Mouse (Mus musculus) MEL (cell line): ENCODE results near the gene Rps24. TPM values are rescaled to one million over a fixed set of nuclear protein-coding genes. Genes with fewer than 3 reads are reported as not detected.

Source experiments
- DNase-seq: peaks from one replicate; pipeline ENCODE4 v3.0.0; 2011; ENCODE audit warnings: low read depth, low spot score
- H3K27ac ChIP-seq: 2 replicates; pipeline ENCODE4 v1.5.1; 2012; ENCODE audit warnings: low read depth, mild to moderate bottlenecking, control low read depth, low read length, moderate library complexity; ENCODE audit not compliant: control insufficient read depth
- H3K27me3 ChIP-seq, 2 experiments: fragments of 150-350 bp in 1 of 2; sonication (generic) in 1 of 2; 2 replicates each; pipeline ENCODE4 v1.6.1; 2012; ENCODE audit warnings: low read length in 2 of 2, mild to moderate bottlenecking in 2 of 2, improper control_type of control experiment in 1 of 2, moderate library complexity in 1 of 2; ENCODE audit not compliant: insufficient read depth in 2 of 2, control insufficient read depth in 1 of 2
- H3K36me3 ChIP-seq, 2 experiments: 2 replicates each; pipeline ENCODE4 v1.6.1; 2012 to 2014; ENCODE audit warnings: low read length in 2 of 2, improper control_type of control experiment in 1 of 2, inconsistent platforms in 1 of 2, mild to moderate bottlenecking in 1 of 2; ENCODE audit not compliant: insufficient read depth in 2 of 2, control insufficient read depth in 1 of 2
- H3K4me1 ChIP-seq, 2 experiments: fragments of 150-350 bp in 1 of 2; sonication (generic) in 1 of 2; 2 replicates each; pipeline ENCODE4 v1.6.1; 2012; ENCODE audit warnings: low read length in 2 of 2, improper control_type of control experiment in 1 of 2, mild to moderate bottlenecking in 1 of 2; ENCODE audit not compliant: insufficient read depth in 2 of 2, control insufficient read depth in 1 of 2
- H3K4me3 ChIP-seq, 2 experiments: fragments of 150-350 bp in 1 of 2; sonication (generic) in 1 of 2; 2 replicates each; pipeline ENCODE4 v1.5.1; 2012; ENCODE audit warnings: low read depth in 2 of 2, low read length in 2 of 2, mild to moderate bottlenecking in 2 of 2, moderate library complexity in 2 of 2, control low read depth in 1 of 2, improper control_type of control experiment in 1 of 2; ENCODE audit not compliant: control insufficient read depth in 1 of 2, insufficient read depth in 1 of 2
- H3K79me2 ChIP-seq: 2 replicates; pipeline ENCODE4 v1.6.1; 2012; ENCODE audit warnings: mild to moderate bottlenecking, low read length, moderate library complexity; ENCODE audit not compliant: control insufficient read depth, poor library complexity, insufficient read depth
- H3K9ac ChIP-seq: 2 replicates; pipeline ENCODE4 v1.6.1; 2012; ENCODE audit warnings: low read depth, mild to moderate bottlenecking, control low read depth, low read length, moderate library complexity; ENCODE audit not compliant: control insufficient read depth, poor library complexity, severe bottlenecking
- H3K9me3 ChIP-seq: fragments of 150-350 bp; sonication (generic); replicated peaks from 2 replicates; pipeline ENCODE4 v1.6.1; 2012; ENCODE audit warnings: mild to moderate bottlenecking, low read length, improper control_type of control experiment, moderate library complexity; ENCODE audit not compliant: insufficient read depth
- BHLHE40 ChIP-seq: IDR thresholded peaks from 2 replicates; pipeline ENCODE4 v1.6.1; 2012; ENCODE audit warnings: low read depth, mild to moderate bottlenecking, inconsistent platforms, low read length, improper control_type of control experiment, borderline replicate concordance
- CHD1 ChIP-seq: IDR thresholded peaks from 2 replicates; pipeline ENCODE4 v1.6.1; 2012; ENCODE audit warnings: low read depth, mild to moderate bottlenecking, inconsistent platforms, low read length, improper control_type of control experiment
- CTCF ChIP-seq, 3 experiments: IDR thresholded peaks in 2 of 3; conservative IDR thresholded peaks in 1 of 3; 2 replicates each; pipeline ENCODE4 v1.5.1; 2011 to 2012; ENCODE audit warnings: low read length in 3 of 3, low read depth in 2 of 3, mild to moderate bottlenecking in 2 of 3, improper control_type of control experiment in 1 of 3, inconsistent platforms in 1 of 3, mixed read lengths in 1 of 3, moderate library complexity in 1 of 3; ENCODE audit not compliant: control insufficient read depth in 1 of 3, insufficient read depth in 1 of 3, poor library complexity in 1 of 3, severe bottlenecking in 1 of 3
- ELF1 ChIP-seq: IDR thresholded peaks from 2 replicates; pipeline ENCODE4 v1.6.1; 2014; ENCODE audit warnings: low read depth, mild to moderate bottlenecking, inconsistent platforms, low read length, improper control_type of control experiment, moderate library complexity
- ETS1 ChIP-seq: IDR thresholded peaks from 2 replicates; pipeline ENCODE4 v1.6.1; 2012; ENCODE audit warnings: low read depth, mild to moderate bottlenecking, inconsistent platforms, low read length, improper control_type of control experiment, moderate library complexity
- GATA1 ChIP-seq: IDR thresholded peaks from 2 replicates; pipeline ENCODE4 v1.6.1; 2011; ENCODE audit warnings: low read depth, low read length, improper control_type of control experiment
- HCFC1 ChIP-seq: IDR thresholded peaks from 2 replicates; pipeline ENCODE4 v1.6.1; 2012; ENCODE audit warnings: low read depth, mild to moderate bottlenecking, inconsistent platforms, low read length, improper control_type of control experiment, moderate library complexity
- MAX ChIP-seq: IDR thresholded peaks from 2 replicates; pipeline ENCODE4 v1.6.1; 2011; ENCODE audit warnings: low read length, improper control_type of control experiment
- MEF2A ChIP-seq: IDR thresholded peaks from 2 replicates; pipeline ENCODE4 v1.6.1; 2014; ENCODE audit warnings: low read depth, mild to moderate bottlenecking, inconsistent platforms, low read length, improper control_type of control experiment; ENCODE audit not compliant: poor library complexity, insufficient replicate concordance, severe bottlenecking; ENCODE audit errors: extremely low read depth
- MYC ChIP-seq: IDR thresholded peaks from 2 replicates; pipeline ENCODE4 v1.6.1; 2011; ENCODE audit warnings: low read depth, mild to moderate bottlenecking, low read length, improper control_type of control experiment, moderate library complexity
- NELFE ChIP-seq: IDR thresholded peaks from 2 replicates; pipeline ENCODE4 v1.6.1; 2011; ENCODE audit warnings: low read depth, low read length, improper control_type of control experiment
- POLR2A ChIP-seq, 2 experiments: IDR thresholded peaks; 2 replicates each; pipeline ENCODE4 v1.6.1; 2011 to 2012; ENCODE audit warnings: low read length in 2 of 2, mild to moderate bottlenecking in 2 of 2, control low read depth in 1 of 2, improper control_type of control experiment in 1 of 2, low read depth in 1 of 2, moderate library complexity in 1 of 2; ENCODE audit not compliant: control insufficient read depth in 1 of 2, insufficient read depth in 1 of 2, poor library complexity in 1 of 2
- RCOR1 ChIP-seq: IDR thresholded peaks from 2 replicates; pipeline ENCODE4 v1.6.1; 2012; ENCODE audit warnings: low read depth, mild to moderate bottlenecking, inconsistent platforms, low read length, improper control_type of control experiment
- SIN3A ChIP-seq: IDR thresholded peaks from 2 replicates; pipeline ENCODE4 v1.6.1; 2012; ENCODE audit warnings: low read length, improper control_type of control experiment, inconsistent platforms
- SMC3 ChIP-seq: IDR thresholded peaks from 2 replicates; pipeline ENCODE4 v1.6.1; 2011; ENCODE audit warnings: low read depth, low read length, improper control_type of control experiment
- TCF12 ChIP-seq: IDR thresholded peaks from 2 replicates; pipeline ENCODE4 v1.6.1; 2014; ENCODE audit warnings: low read depth, mild to moderate bottlenecking, inconsistent platforms, low read length, improper control_type of control experiment, moderate library complexity
- UBTF ChIP-seq: IDR thresholded peaks from 2 replicates; pipeline ENCODE4 v1.6.1; 2012; ENCODE audit warnings: low read depth, mild to moderate bottlenecking, inconsistent platforms, low read length, improper control_type of control experiment, moderate library complexity, borderline replicate concordance; ENCODE audit not compliant: insufficient read depth
- ZKSCAN1 ChIP-seq: IDR thresholded peaks from 2 replicates; pipeline ENCODE4 v1.6.1; 2012; ENCODE audit warnings: low read depth, mild to moderate bottlenecking, inconsistent platforms, low read length, improper control_type of control experiment, moderate library complexity
- ZMIZ1 ChIP-seq: IDR thresholded peaks from 2 replicates; pipeline ENCODE4 v1.6.1; 2012; ENCODE audit warnings: low read depth, mild to moderate bottlenecking, inconsistent platforms, low read length, improper control_type of control experiment, moderate library complexity
- polyA plus RNA-seq, 2 experiments: library from polyadenylated mRNA; stranded (reverse) in 1 of 2; unstranded in 1 of 2; fragments of >175 nt in 1 of 2; fragments of >200 nt in 1 of 2; gene quantifications; 2 replicates each; pipeline versions ENCODE4 v1.2.1 to v1.2.4; 2012; ENCODE audit warnings: low replicate concordance in 2 of 2, low read depth in 1 of 2; ENCODE audit not compliant: insufficient read length in 2 of 2, insufficient read depth in 1 of 2, missing spikeins in 1 of 2
- total RNA-seq: library from RNA; depleted of rRNA; stranded (reverse); fragments of 300-350 nt; gene quantifications from 2 replicates; pipeline ENCODE4 v1.2.3, GENCODE M21; 2012

Gene Rps24
- total and polyA plus RNA-seq, 3 experiments, result 2,687 to 2,914 TPM; not detected in 1

- no peak overlapping the region for H3K4me3 ChIP-seq
- no peak for DNase-seq
- no peaks in the 10 kb centered on the region for H3K79me2 ChIP-seq
- H3K36me3 ChIP-seq, result no peaks in the 10 kb centered on the region
- H3K27me3 ChIP-seq, result no peaks in the 10 kb centered on the region; a peak in 1 of 4 replicates
- TF ChIP-seq UBTF (no peak), NELFE (no peak), ZKSCAN1 (no peak), TCF12 (no peak), CHD1 (no peak), GATA1 (no peak), SIN3A (no peak), MEF2A (no peak), MYC (no peak), ETS1 (no peak), POLR2A (IDR thresholded peaks at IDR 0.05; ENCODE audit: control insufficient read depth in 1 of 2, insufficient read depth in 1 of 2, low read depth in 1 of 2, low read length in 2 of 2, poor library complexity in 1 of 2) (no peak), CTCF (IDR thresholded peaks at IDR 0.05 in 2 of 3, conservative IDR thresholded peaks at IDR 0.05 in 1 of 3; ENCODE audit: control insufficient read depth in 1 of 3, insufficient read depth in 1 of 3, low read depth in 2 of 3, low read length in 3 of 3, poor library complexity in 1 of 3, severe bottlenecking in 1 of 3) (no peak), ZMIZ1 (no peak), RCOR1 (no peak), ELF1 (no peak), MAX (no peak)
- H3K4me1 ChIP-seq, result no peaks in the 10 kb centered on the region
- no peak overlapping the region for H3K27ac ChIP-seq
- no peaks in the 10 kb centered on the region for H3K9me3 ChIP-seq
- no peak overlapping the region for H3K9ac ChIP-seq
Measured at GRCm38 (mm10) chr14:24525137-24525536, 38.2 kb downstream of the Rps24 start.

GRCm38 (mm10) chr14:24525677-24526415, 38.9 kb downstream of the Rps24 start:
- H3K4me3 ChIP-seq, result no peak overlapping the region
- H3K4me1 ChIP-seq, result no peaks in the 10 kb centered on the region
- no peaks in the 10 kb centered on the region for H3K9me3 ChIP-seq
- H3K9ac ChIP-seq, result no peak overlapping the region
- no peaks in the 10 kb centered on the region for H3K79me2 ChIP-seq
- no peaks in the 10 kb centered on the region; a peak in 1 of 4 replicates for H3K27me3 ChIP-seq
- DNase-seq, result no peak
- H3K36me3 ChIP-seq, result no peaks in the 10 kb centered on the region
- no peak for TF ChIP-seq RCOR1
- no peak for TF ChIP-seq BHLHE40
- no peak for TF ChIP-seq SMC3
- TF ChIP-seq NELFE, result no peak
- TF ChIP-seq MYC, result no peak
- no peak for TF ChIP-seq HCFC1
- TF ChIP-seq SIN3A, result no peak
- no peak for TF ChIP-seq ZKSCAN1
- no peak overlapping the region for H3K27ac ChIP-seq
